Mouse (Mus musculus) lung, adult 2 months (tissue): Measurements from ENCODE around the gene Acap2.

Source experiments
- CTCF ChIP-seq: fragments of 200-500 bp; IDR thresholded peaks from 2 replicates; pipeline ENCODE4 v1.5.1; 2011; ENCODE audit warnings: mild to moderate bottlenecking, low read length, control low read depth; ENCODE audit not compliant: insufficient read depth
- POLR2A ChIP-seq: fragments of 200-500 bp; IDR thresholded peaks from 2 replicates; pipeline ENCODE4 v1.6.1; 2011; ENCODE audit warnings: low read depth, mild to moderate bottlenecking, control low read depth, low read length, borderline replicate concordance; ENCODE audit errors: extremely low read depth

GRCm38 (mm10) chr16:31201704-31202103 is 659 bp upstream of the Acap2 start:
- no peak for TF ChIP-seq POLR2A
- no peak for TF ChIP-seq CTCF
